Mouse (Mus musculus): ENCODE results near the gene Phf24. TPM values are rescaled to one million over a fixed set of nuclear protein-coding genes. Genes with fewer than 3 reads are reported as not detected.

Phf24 gene
- polyA plus RNA-seq, 1 experiment from 2014 or later, result 0.51 TPM

DNA sequence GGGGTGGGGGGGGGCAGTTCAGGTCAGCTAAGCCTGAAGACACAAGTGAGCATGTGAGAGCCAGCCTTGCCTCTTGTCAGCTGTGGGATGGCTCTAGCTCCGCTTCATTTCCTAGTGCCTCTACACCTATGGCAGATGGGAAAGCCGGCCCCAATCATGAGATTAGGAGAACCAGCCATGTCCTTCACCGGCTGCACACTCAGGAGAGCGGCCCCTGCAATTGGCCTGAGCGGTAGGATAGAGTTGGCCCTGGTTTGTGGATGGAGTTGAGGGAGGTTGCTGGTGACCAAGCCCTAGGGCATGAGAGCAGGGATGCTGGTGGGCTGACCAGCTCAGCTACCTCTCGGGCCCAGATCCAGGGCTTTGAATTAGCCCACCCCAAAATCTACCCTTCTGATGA is 27.7 kb upstream of the Phf24 start:
- Histone ChIP-seq H3K9me3 (no peaks in the 10 kb centered on the region), H3K36me3 (replicated peaks) (no peaks in the 10 kb centered on the region), H3K4me3 (no peak overlapping the region), H3K27ac (no peak overlapping the region), H3K4me1 (no peaks in the 10 kb centered on the region), H3K27me3 (ENCODE audit: poor library complexity, severe bottlenecking) (no peaks in the 10 kb centered on the region)
- 90% methylated on average over 6 of the region's 6 CpGs for WGBS
- DNase-seq (ENCODE audit: extremely low spot score, low spot score), result no peak

DNA sequence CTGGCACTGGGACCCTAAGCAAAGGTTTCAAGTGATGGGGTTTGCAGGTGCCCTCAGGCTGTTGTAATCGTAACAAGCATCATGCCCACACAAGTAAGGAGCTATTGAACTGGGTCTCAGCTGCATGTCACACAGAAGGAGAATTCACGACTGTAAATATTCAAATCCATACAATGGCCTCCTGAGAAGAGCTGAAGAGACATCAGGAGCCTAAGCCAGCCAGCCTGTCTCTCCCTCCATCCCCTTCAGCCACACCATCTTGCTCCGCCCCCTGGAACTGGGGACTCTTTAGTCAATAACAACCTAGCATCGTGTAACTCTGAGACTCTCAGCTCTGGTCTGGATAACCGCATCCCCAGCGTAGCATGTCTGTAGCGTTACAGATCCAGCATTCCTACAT is 25.3 kb upstream of the Phf24 start:
- H3K27ac ChIP-seq, result no peak overlapping the region
- no peaks in the 10 kb centered on the region for H3K36me3 ChIP-seq (replicated peaks)
- WGBS, result 71% methylated on average over 7 of the region's 7 CpGs
- H3K27me3 ChIP-seq (ENCODE audit: poor library complexity, severe bottlenecking), result no peaks in the 10 kb centered on the region
- peaks cover 8% of the 10 kb centered on the region; the same call in 1 of the 2 replicates for H3K4me1 ChIP-seq
- DNase-seq (ENCODE audit: extremely low spot score, low spot score), result no peak
- no peak overlapping the region for H3K4me3 ChIP-seq
- H3K9me3 ChIP-seq, result no peaks in the 10 kb centered on the region

DNA sequence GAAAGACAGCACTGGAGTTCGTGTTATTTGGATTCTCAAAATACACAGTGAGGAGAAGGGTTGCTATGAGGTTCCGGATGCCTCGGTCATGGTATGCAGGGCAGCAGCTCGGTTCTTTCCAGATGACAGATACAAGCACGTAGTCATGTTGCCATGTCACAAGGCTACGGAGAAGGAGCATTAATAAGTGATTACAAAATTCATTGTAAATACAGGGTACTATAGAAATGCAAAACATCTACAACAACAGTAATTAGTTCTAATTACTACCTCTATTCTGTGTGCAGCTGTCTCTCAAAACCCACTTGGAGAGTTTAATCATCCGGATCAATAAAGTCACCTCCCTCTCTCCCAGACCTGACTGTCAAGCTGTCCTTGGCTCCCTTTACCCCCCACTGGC is 21.3 kb upstream of the Phf24 start:
- H3K36me3 ChIP-seq (replicated peaks), result no peaks in the 10 kb centered on the region
- 72% methylated on average over 7 of the region's 7 CpGs for WGBS
- no peak for DNase-seq (ENCODE audit: extremely low spot score, low spot score)

DNA sequence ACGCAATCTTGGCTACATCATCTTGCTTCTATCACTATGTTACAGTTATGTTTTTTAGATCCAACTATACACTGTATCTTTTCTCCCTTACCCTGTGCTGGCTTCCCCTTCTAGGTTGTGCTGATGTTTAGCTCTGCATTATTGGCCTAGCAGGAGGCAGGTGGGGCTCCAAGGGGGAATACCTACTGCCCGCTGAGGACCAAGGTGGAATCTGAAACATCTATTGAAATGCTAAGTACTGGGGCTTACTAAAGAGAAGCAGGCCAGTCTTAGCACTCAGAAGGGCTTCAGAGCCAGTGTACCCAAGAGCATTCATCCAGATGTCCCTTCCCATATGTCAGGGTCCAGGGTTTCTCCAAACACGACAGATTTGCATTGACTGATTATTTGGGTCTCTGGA is 17.5 kb upstream of the Phf24 start:
- peaks cover 6% of the 10 kb centered on the region; the same call in 1 of the 2 replicates for H3K27me3 ChIP-seq (ENCODE audit: poor library complexity, severe bottlenecking)
- DNase-seq (ENCODE audit: extremely low spot score, low spot score), result no peak
- no peak overlapping the region for H3K4me3 ChIP-seq
- WGBS, result 34% methylated on average over 3 of the region's 3 CpGs
- no peaks in the 10 kb centered on the region for H3K36me3 ChIP-seq (replicated peaks)
- H3K27ac ChIP-seq, result no peak overlapping the region
- H3K4me1 ChIP-seq, result peaks cover 13% of the 10 kb centered on the region; the same call in 1 of the 2 replicates
- H3K9me3 ChIP-seq, result no peaks in the 10 kb centered on the region

More for the DNA sequence above, 21.3 kb upstream of the Phf24 start:
- Histone ChIP-seq H3K4me1 (peaks cover 13% of the 10 kb centered on the region; the same call in 1 of the 2 replicates), H3K27me3 (ENCODE audit: poor library complexity, severe bottlenecking) (no peaks in the 10 kb centered on the region; the same call in 1 of the 2 replicates), H3K27ac (no peak overlapping the region), H3K9me3 (no peaks in the 10 kb centered on the region), H3K4me3 (no peak overlapping the region)

DNA sequence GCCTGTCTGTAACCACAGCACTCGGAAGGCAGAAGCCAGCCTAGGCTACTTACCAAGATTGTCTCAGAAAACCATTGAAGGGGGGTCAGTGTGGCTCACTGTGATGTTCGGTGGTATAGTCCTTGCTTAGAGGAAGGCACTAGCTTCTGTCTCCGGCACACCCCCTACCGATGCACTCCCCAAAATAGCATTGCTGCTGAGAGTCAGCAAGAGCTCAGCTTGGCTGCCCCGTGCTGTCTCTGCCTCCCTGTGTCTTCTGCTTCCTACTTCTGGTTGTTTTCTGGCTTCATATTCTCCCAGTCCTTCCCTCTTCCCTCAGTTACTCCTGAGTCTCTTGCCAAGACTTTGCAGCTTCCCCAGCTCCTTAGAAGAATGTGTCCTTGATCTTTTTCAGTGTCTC is 15.6 kb upstream of the Phf24 start:
- H3K9me3 ChIP-seq, result no peaks in the 10 kb centered on the region
- H3K4me1 ChIP-seq, result peaks cover 13% of the 10 kb centered on the region
- H3K27ac ChIP-seq, result no peak overlapping the region
- H3K27me3 ChIP-seq (ENCODE audit: poor library complexity, severe bottlenecking), result peaks cover 6% of the 10 kb centered on the region; the same call in 1 of the 2 replicates
- WGBS, result 69% methylated on average over 5 of the region's 5 CpGs
- H3K36me3 ChIP-seq (replicated peaks), result no peaks in the 10 kb centered on the region
- no peak for DNase-seq (ENCODE audit: extremely low spot score, low spot score)
- H3K4me3 ChIP-seq, result no peak overlapping the region

DNA sequence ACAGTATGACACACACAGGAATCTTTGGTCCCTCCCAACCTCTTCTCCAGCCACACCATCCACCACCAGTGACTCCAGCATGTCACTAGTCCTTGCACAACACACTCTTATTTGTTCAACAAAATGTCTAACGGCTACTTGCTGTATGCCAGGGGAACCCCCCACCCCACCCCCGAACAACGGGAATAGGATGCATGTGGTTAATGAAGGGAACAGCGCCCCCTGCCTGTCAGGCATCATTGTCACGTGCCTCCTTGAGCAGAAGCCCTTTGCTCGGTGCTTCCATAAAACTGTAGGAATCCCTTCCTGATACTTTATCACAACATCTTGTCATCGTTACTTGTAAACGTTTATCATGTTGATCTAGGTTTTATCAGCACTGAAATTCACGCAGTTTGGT is 14.3 kb upstream of the Phf24 start:
- H3K27me3 ChIP-seq (ENCODE audit: poor library complexity, severe bottlenecking), result 0 out of 2 replicates have a peak, but pooled peaks cover 6% of the 10 kb centered on the region
- H3K4me1 ChIP-seq, result peaks cover 13% of the 10 kb centered on the region
- 64% methylated on average over 9 of the region's 9 CpGs for WGBS
- no peak overlapping the region for H3K4me3 ChIP-seq
- H3K9me3 ChIP-seq, result no peaks in the 10 kb centered on the region
- no peak for DNase-seq (ENCODE audit: extremely low spot score, low spot score)
- no peak overlapping the region for H3K27ac ChIP-seq
- no peaks in the 10 kb centered on the region for H3K36me3 ChIP-seq (replicated peaks)

DNA sequence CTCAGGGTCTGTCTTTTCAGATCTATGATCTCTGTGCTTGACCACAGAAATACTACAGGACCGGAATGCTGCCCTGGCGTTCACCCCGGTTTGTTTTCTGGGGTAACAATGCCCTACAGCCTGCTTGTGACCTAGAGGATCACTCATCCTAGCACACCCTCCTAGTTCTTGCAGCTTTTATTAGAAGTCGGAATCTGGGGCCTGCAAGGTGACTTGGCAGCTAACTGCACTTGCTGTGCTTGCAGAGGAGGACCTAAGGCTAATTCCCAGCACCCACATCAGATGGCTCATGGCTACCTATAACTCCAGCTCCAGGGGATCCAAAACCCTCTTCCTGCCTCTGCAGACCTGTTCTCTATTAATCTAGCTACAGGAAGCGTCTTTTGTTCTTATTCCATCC is 13.7 kb upstream of the Phf24 start:
- no peaks in the 10 kb centered on the region for H3K9me3 ChIP-seq
- WGBS, result 93% methylated on average over 5 of the region's 5 CpGs
- no peak for DNase-seq (ENCODE audit: extremely low spot score, low spot score)
- H3K4me3 ChIP-seq, result no peak overlapping the region
- peaks cover 13% of the 10 kb centered on the region for H3K4me1 ChIP-seq
- 0 out of 2 replicates have a peak, but pooled peaks cover 6% of the 10 kb centered on the region for H3K27me3 ChIP-seq (ENCODE audit: poor library complexity, severe bottlenecking)
- H3K36me3 ChIP-seq (replicated peaks), result no peaks in the 10 kb centered on the region
- no peak overlapping the region for H3K27ac ChIP-seq

DNA sequence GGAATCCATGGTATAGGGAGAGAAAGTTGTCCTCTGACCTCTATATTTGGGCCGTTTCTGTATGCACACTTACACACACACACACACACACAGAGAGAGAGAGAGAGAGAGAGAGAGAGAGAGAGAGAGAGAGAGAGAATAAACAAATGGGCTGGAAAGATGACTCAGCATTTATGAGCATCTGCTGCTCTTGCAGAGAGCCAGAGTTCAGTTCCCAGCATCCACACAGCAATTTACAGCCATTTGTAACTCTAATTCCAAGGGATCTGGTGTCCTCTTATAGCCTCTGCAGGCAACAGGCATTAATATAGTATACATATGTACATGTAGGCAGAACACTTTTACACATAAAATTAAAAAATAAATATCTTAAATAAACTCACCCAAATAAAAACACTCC is 12.5 kb upstream of the Phf24 start:
- no peaks in the 10 kb centered on the region for H3K36me3 ChIP-seq (replicated peaks)
- H3K4me3 ChIP-seq, result no peak overlapping the region
- WGBS, result 88% methylated on average over 1 of the region's 1 CpGs
- no peak for DNase-seq (ENCODE audit: extremely low spot score, low spot score)
- no peaks in the 10 kb centered on the region for H3K9me3 ChIP-seq
- no peak overlapping the region for H3K27ac ChIP-seq
- H3K4me1 ChIP-seq, result peaks cover 11% of the 10 kb centered on the region
- H3K27me3 ChIP-seq (ENCODE audit: poor library complexity, severe bottlenecking), result 0 out of 2 replicates have a peak, but pooled peaks cover 6% of the 10 kb centered on the region

DNA sequence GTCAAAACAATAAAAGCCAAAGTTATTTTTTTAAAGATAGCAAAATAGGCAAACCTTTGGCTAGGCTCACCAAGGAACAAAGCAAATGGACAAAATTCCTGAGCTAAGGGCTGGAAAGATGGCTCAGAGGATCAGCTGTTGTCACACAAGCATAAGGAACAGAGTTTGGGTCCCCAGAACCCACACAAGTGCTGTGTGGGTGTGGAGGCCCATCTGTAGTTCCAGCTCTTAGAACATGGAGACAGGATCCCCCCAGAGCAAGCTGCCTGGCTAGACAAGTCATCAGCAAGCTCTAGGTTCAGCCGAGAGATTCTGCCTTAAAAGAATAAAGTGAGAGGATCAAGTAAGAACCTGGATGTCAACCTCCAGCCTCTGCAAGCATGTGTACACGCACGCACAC is 11.9 kb upstream of the Phf24 start:
- 0 out of 2 replicates have a peak, but pooled peaks cover 6% of the 10 kb centered on the region for H3K27me3 ChIP-seq (ENCODE audit: poor library complexity, severe bottlenecking)
- no peak overlapping the region for H3K4me3 ChIP-seq
- no peak for DNase-seq (ENCODE audit: extremely low spot score, low spot score)
- 82% methylated on average over 3 of the region's 3 CpGs for WGBS
- H3K36me3 ChIP-seq (replicated peaks), result no peaks in the 10 kb centered on the region
- no peaks in the 10 kb centered on the region for H3K9me3 ChIP-seq
- H3K4me1 ChIP-seq, result peaks cover 8% of the 10 kb centered on the region
- peak overlapping the region; percentile 48; the same call in 1 of the 2 replicates for H3K27ac ChIP-seq

DNA sequence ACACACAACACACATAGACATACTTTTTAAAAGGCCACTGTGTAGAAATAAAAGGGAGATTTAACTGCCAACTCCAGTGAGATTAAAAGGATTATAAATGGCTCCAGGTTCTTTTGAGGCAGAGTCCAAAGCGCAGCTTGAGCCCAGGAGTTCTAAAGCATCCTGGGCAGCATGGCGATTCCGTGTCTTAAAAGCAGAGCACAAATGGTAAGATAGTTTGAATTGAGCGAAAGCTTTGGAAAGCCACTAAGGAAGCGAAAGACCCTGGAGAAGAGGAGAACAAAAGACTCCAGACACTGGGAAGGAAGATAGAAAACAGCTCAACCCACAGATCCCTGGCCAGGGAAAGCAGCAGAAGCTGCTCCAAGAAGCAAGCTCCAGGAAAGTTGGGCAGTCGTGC is 11.5 kb upstream of the Phf24 start:
- Histone ChIP-seq H3K27ac (peak overlapping the region; percentile 13; the same call in 1 of the 2 replicates), H3K36me3 (replicated peaks) (no peaks in the 10 kb centered on the region), H3K9me3 (no peaks in the 10 kb centered on the region), H3K4me1 (peaks cover 8% of the 10 kb centered on the region), H3K4me3 (no peak overlapping the region), H3K27me3 (ENCODE audit: poor library complexity, severe bottlenecking) (0 out of 2 replicates have a peak, but pooled peaks cover 6% of the 10 kb centered on the region)
- 51% methylated on average over 6 of the region's 6 CpGs for WGBS
- no peak for DNase-seq (ENCODE audit: extremely low spot score, low spot score)

DNA sequence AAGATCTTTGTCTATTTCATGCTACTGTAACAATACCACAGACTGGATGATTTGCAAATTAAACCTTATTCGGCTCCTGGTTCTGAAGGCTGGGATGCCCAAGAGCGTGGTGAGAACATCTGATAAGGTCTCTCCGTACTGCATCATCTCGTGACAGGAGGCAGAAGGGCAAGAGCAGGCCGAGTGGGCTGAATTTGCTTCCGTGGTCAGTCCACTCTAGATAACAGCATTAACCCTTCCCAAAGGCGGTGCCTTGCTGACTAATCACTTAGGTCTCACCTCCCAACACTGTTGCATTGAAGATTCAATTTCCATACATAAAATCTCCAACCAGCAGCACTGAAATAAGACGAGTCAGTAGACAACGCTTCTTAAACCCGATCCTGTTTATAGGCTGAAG is 3.1 kb upstream of the Phf24 start:
- Histone ChIP-seq H3K4me1 (peaks cover 9% of the 10 kb centered on the region), H3K4me3 (no peak overlapping the region), H3K36me3 (replicated peaks) (no peaks in the 10 kb centered on the region), H3K27me3 (ENCODE audit: poor library complexity, severe bottlenecking) (peaks cover 58% of the 10 kb centered on the region), H3K9me3 (no peaks in the 10 kb centered on the region), H3K27ac (no peak overlapping the region)
- no peak for DNase-seq (ENCODE audit: extremely low spot score, low spot score)
- WGBS, result 57% methylated on average over 10 of the region's 10 CpGs

DNA sequence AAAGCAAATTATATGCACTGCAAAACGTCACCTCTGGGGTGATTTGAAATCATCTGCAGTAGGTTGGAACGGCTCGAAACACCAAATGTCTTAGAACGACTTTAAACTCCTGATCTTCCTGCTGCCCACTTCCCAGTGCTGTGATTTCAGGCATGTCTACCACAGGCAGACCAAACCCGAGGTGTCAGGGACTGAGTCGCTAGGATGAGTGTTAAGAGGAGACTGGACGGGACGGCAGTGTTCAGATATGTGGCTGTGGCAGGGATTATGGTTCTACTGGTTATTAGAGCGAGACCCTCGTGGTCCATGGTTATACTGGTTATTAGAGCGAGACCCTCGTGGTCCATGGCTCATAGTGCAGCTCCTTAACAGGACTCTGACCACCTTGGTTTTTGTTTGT is 1.1 kb upstream of the Phf24 start:
- Histone ChIP-seq H3K9me3 (no peaks in the 10 kb centered on the region), H3K27ac (no peak overlapping the region), H3K27me3 (ENCODE audit: poor library complexity, severe bottlenecking) (peaks cover 68% of the 10 kb centered on the region), H3K36me3 (replicated peaks) (no peaks in the 10 kb centered on the region), H3K4me1 (peaks cover 9% of the 10 kb centered on the region), H3K4me3 (no peak overlapping the region)
- WGBS, result 86% methylated on average over 12 of the region's 12 CpGs
- no peak for DNase-seq (ENCODE audit: extremely low spot score, low spot score)

DNA sequence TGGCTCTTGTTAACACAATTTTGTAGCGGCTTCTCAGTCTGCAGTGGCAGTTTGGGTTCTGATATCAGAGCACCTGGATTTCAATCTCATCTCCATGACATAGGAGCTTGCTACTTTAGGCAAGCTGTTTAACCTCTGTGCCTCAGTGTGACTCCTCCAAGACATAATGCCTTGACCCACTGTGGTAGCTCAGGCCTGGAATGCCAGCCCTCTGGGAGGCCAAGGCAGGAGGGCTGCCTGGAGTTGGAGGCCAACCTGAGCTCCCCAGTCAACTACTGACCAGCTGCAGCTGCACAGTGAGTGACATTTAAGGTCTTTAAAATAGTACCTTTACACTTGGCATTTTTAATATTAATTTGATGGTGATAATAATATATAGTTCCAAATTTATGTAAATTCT is 494 bp upstream of the Phf24 start:
- no peaks in the 10 kb centered on the region for H3K9me3 ChIP-seq
- no peak overlapping the region for H3K27ac ChIP-seq
- no peak for DNase-seq (ENCODE audit: extremely low spot score, low spot score)
- H3K27me3 ChIP-seq (ENCODE audit: poor library complexity, severe bottlenecking), result peaks cover 75% of the 10 kb centered on the region
- peaks cover 9% of the 10 kb centered on the region for H3K4me1 ChIP-seq
- H3K4me3 ChIP-seq, result no peak overlapping the region
- H3K36me3 ChIP-seq (replicated peaks), result no peaks in the 10 kb centered on the region
- WGBS, result 68% methylated on average over 1 of the region's 1 CpGs

DNA sequence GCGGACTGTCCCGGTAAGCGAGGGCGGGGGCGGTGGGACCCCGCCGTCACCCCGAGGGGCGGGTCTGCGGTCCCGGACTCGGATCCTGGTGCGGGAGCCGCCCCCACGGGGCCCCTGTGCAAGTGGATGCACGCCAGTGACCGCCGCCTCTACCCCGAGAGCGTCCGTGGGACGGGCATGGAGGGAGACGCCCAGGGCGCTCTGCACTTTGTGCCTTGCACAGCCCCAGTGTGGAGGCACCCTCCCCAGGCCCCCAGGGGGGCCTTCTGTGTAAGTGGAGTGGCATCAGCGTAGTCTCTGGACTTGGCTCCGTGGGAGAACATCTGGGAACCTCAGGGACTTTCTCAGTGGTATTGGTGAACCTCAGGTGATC is 928 bp downstream of the Phf24 start:
- Histone ChIP-seq H3K9me3 (no peaks in the 10 kb centered on the region), H3K27ac (peak overlapping the region; percentile 81), H3K36me3 (replicated peaks) (no peaks in the 10 kb centered on the region), H3K4me1 (peaks cover 9% of the 10 kb centered on the region), H3K4me3 (peak overlapping the region; percentile 69), H3K27me3 (ENCODE audit: poor library complexity, severe bottlenecking) (peaks cover 79% of the 10 kb centered on the region)
- 3% methylated on average over 26 of the region's 26 CpGs for WGBS
- no peak for DNase-seq (ENCODE audit: extremely low spot score, low spot score)

All from forebrain, embryonic 10.5 days (tissue).